Mouse (Mus musculus) intestine, embryonic 15.5 days (tissue): Measurements from ENCODE around the gene Acot2. TPM values are rescaled to one million over a fixed set of nuclear protein-coding genes. Genes with fewer than 3 reads are reported as not detected.
A peak's percentile ranks its signal among the peaks of the same experiment; 100 is the strongest.
"Not testable (repeated sequence)": the region's sequence is repeated elsewhere in the genome, so short reads cannot be mapped to it uniquely, and the experiment has no call there.

Source experiments
- ATAC-seq: fragments of 200-750 bp; cut with Nextera tagmentation; 2 replicates; pipeline ENCODE4 v1.8.0; 2017; ENCODE audit warnings: moderate TSS enrichment, moderate library complexity
- H3K27ac ChIP-seq: fragments of 300-500 bp; sonication (generic); 2 replicates; pipeline ENCODE4 v1.5.1; 2015; ENCODE audit warnings: mild to moderate bottlenecking, inconsistent platforms
- H3K27me3 ChIP-seq: fragments of 300-500 bp; sonication (generic); replicated peaks from 2 replicates; pipeline ENCODE4 v1.6.1; 2015; ENCODE audit warnings: inconsistent platforms
- H3K36me3 ChIP-seq: fragments of 300-500 bp; sonication (generic); 2 replicates; pipeline ENCODE4 v1.6.1; 2015; ENCODE audit warnings: inconsistent platforms
- H3K4me1 ChIP-seq: fragments of 300-500 bp; sonication (generic); replicated peaks from 2 replicates; pipeline ENCODE4 v1.6.1; 2015; ENCODE audit warnings: inconsistent platforms
- H3K4me2 ChIP-seq: fragments of 300-500 bp; sonication (generic); replicated peaks from 2 replicates; pipeline ENCODE4 v1.6.1; 2015; ENCODE audit warnings: mild to moderate bottlenecking, inconsistent platforms
- H3K4me3 ChIP-seq: fragments of 300-500 bp; sonication (generic); replicated peaks from 2 replicates; pipeline ENCODE4 v1.5.1; 2015; ENCODE audit warnings: inconsistent platforms
- H3K9ac ChIP-seq: fragments of 300-500 bp; sonication (generic); 2 replicates; pipeline ENCODE4 v1.6.1; 2015; ENCODE audit warnings: inconsistent platforms
- H3K9me3 ChIP-seq: fragments of 300-500 bp; sonication (generic); 2 replicates; pipeline ENCODE4 v1.6.1; 2016; ENCODE audit warnings: inconsistent platforms
- WGBS: fragments of 180-500 bp; shearing (Covaris S2); methylation state at CpG from one replicate; pipeline ENCODE4 v1.1.7; 2015; 5-methylcytosine and 5-hydroxymethylcytosine counted together
- polyA plus RNA-seq: library from polyadenylated mRNA; unstranded; fragments of >200 nt; fragmentation: Nextera tagmentation; extraction: Ambion mirVana; gene quantifications from 2 replicates; pipeline ENCODE4 v1.2.1, GENCODE M21; 2015

The Acot2 gene
- polyA plus RNA-seq, 1 experiment from 2014 or later = 34.3 TPM

GRCm38 (mm10) chr12:84028328-84028727 lies 40.7 kb downstream of the Acot2 start:
- H3K27me3 ChIP-seq, H3K4me3 ChIP-seq, H3K9ac ChIP-seq, ATAC-seq, H3K4me1 ChIP-seq, H3K27ac ChIP-seq, H3K9me3 ChIP-seq, H3K36me3 ChIP-seq, H3K4me2 ChIP-seq: not testable (repeated sequence)
- 72% methylated on average over 3 of the region's 3 CpGs for WGBS

- 97% methylated on average over 1 of the region's 1 CpGs for WGBS
Observed at GRCm38 (mm10) chr12:84029043-84029442, 41.4 kb downstream of the Acot2 start.

DNA sequence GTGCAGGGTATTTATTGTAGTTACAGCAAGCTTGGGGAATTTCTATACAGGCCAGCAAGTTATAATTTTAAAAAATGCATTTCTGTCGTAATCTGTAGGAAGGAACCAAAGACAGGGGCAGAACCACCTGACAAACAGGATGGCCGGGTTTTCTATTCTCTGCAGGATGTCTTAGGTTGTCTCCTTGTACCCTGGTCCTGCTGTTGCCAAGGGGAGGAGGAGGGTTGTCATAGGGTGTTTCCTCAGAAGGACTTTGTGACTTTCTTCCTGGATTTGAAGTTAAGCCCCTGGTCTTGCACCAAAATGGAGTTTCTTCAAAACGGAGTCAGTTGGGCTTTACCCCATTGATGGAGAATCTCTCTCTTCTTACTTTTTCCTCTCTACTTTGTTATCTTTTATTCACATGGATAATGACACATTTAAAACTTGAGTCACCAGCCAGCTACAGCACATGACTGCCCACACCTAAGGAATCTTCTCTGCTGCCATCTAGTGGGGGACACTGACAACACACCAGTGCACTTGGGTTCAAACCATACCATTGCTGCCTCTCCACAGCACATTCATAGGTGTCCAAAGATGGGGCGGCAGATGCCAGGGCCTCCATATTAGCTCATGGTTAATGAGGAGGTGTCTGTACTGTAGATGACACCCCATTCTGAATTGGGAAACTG lies 43.1 kb downstream of the Acot2 start:
- Histone ChIP-seq H3K9me3 (no peaks in the 10 kb centered on the region), H3K36me3 (no peaks in the 10 kb centered on the region), H3K4me1 (no peaks in the 10 kb centered on the region), H3K27ac (no peak overlapping the region), H3K4me2 (no peak overlapping the region), H3K9ac (no peak overlapping the region), H3K27me3 (no peaks in the 10 kb centered on the region), H3K4me3 (no peak overlapping the region)
- peak; percentile 87 for ATAC-seq
- WGBS = 63% methylated on average over 4 of the region's 4 CpGs

More at GRCm38 (mm10) chr12:84029043-84029442, 41.4 kb downstream of the Acot2 start:
- H3K36me3 ChIP-seq, H3K9me3 ChIP-seq, H3K27me3 ChIP-seq, ATAC-seq, H3K4me3 ChIP-seq, H3K9ac ChIP-seq, H3K27ac ChIP-seq, H3K4me2 ChIP-seq, H3K4me1 ChIP-seq: not testable (repeated sequence)

GRCm38 (mm10) chr12:84032854-84033253 lies 45.2 kb downstream of the Acot2 start:
- Histone ChIP-seq H3K4me1 (peaks cover 4% of the 10 kb centered on the region; the same call in 1 of the 2 replicates), H3K9me3 (no peaks in the 10 kb centered on the region), H3K27ac (no peak overlapping the region), H3K4me3 (no peak overlapping the region), H3K4me2 (no peak overlapping the region), H3K27me3 (no peaks in the 10 kb centered on the region), H3K36me3 (no peaks in the 10 kb centered on the region), H3K9ac (no peak overlapping the region)
- WGBS = 83% methylated on average over 4 of the region's 4 CpGs
- no peak for ATAC-seq

- not testable (repeated sequence) for H3K4me3 ChIP-seq, H3K36me3 ChIP-seq, H3K4me2 ChIP-seq, H3K4me1 ChIP-seq, ATAC-seq, H3K27me3 ChIP-seq, H3K27ac ChIP-seq, H3K9ac ChIP-seq, H3K9me3 ChIP-seq
- 74% methylated on average over 2 of the region's 2 CpGs for WGBS
Observed at GRCm38 (mm10) chr12:84033302-84033701, 45.6 kb downstream of the Acot2 start.

DNA sequence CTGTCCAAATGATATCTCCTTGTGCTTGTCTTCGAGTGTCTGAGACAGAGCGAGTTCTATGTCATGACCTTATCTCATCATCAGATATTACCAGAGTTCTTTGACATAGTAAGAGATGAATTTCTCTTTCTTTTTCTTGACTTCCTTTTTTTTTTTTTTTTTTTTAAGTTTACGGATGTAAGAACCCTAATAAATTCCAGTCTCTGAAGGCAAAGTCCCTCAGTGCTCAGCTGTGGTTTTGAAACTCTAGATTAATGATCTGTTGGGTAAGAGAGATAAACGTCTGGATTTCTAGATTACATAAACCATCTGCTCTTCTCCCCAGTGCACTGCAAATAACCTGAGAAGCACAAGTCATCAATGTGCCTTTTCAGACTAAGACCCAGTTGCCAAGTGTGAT lies 46.4 kb downstream of the Acot2 start:
- Histone ChIP-seq H3K4me3 (no peak overlapping the region), H3K4me1 (peaks cover 4% of the 10 kb centered on the region; the same call in 1 of the 2 replicates), H3K9me3 (no peaks in the 10 kb centered on the region), H3K27ac (no peak overlapping the region), H3K4me2 (no peak overlapping the region), H3K36me3 (no peaks in the 10 kb centered on the region), H3K27me3 (no peaks in the 10 kb centered on the region), H3K9ac (no peak overlapping the region)
- no peak for ATAC-seq
- WGBS = 22% methylated on average over 4 of the region's 4 CpGs

DNA sequence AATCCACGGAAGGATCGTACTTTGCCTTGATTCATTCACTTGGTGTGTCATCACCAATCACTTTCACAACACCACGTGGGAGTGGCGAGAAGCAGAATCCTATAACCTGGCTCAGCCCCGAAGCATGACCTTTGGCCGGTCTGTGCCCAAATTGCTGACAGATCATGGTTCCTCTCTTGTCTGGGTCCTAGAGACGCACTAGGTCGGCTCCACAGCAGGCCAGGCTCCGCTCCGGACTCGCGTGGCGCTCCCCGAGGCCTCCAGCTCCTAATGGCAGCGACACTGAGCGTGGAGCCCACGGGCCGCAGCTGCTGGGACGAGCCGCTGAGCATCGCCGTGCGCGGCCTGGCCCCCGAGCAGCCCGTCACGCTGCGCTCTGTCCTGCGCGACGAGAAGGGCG lies 50.6 kb downstream of the Acot2 start, which contains the start of gene Acot4:
Acot4 (plus strand) TSS at position 139 of the 400 bp plus-strand sequence.
- Histone ChIP-seq H3K4me2 (peak within 1 kb of the TSS; percentile 70), H3K27ac (peak within 1 kb of the TSS; percentile 7), H3K9ac (peak within 1 kb of the TSS; percentile 48), H3K4me3 (peak within 1 kb of the TSS; percentile 48)
- H3K27me3 ChIP-seq, H3K36me3 ChIP-seq, H3K4me1 ChIP-seq, H3K9me3 ChIP-seq: not testable (repeated sequence)
- peak; percentile 77 for ATAC-seq
- 5% methylated on average over 32 of the region's 32 CpGs for WGBS

DNA sequence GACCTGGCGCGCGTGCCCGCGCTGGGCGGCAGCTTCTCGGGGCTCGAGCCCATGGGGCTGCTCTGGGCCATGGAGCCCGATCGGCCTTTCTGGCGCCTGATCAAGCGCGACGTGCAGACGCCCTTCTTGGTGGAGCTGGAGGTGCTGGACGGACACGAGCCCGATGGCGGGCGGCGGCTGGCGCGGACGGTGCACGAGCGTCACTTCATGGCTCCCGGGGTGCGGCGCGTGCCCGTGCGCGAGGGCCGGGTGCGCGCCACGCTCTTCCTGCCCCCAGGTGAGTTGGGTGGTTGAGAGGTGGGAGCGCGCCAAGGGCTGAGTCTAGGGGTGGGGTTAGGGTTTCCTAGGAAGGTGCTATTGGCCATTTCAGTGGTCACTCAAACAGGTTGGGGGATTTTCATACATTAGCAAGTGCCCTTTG lies 51.0 kb downstream of the Acot2 start, which contains the start of gene Gm49366:
Gm49366 (plus strand) TSS at position 245 of the 421 bp plus-strand sequence.
- Histone ChIP-seq H3K4me2 (peak within 1 kb of the TSS; percentile 70), H3K27ac (peak within 1 kb of the TSS; percentile 7), H3K9ac (peak within 1 kb of the TSS; percentile 48), H3K4me3 (peak within 1 kb of the TSS; percentile 48)
- WGBS = 2% methylated on average over 39 of the region's 39 CpGs
- H3K36me3 ChIP-seq, H3K9me3 ChIP-seq, H3K27me3 ChIP-seq, H3K4me1 ChIP-seq: not testable (repeated sequence)
- ATAC-seq = peak; percentile 78

GRCm38 (mm10) chr12:84042248-84042647 lies 54.6 kb downstream of the Acot2 start:
- peak; percentile 42; the same call in 1 of the 2 replicates for ATAC-seq
- no peaks in the 10 kb centered on the region for H3K36me3 ChIP-seq
- H3K27me3 ChIP-seq = no peaks in the 10 kb centered on the region
- WGBS = 49% methylated on average over 5 of the region's 5 CpGs
- H3K4me2 ChIP-seq = no peak overlapping the region
- no peak overlapping the region for H3K4me3 ChIP-seq
- H3K27ac ChIP-seq = no peak overlapping the region
- H3K4me1 ChIP-seq = peaks cover 4% of the 10 kb centered on the region; the same call in 1 of the 2 replicates
- no peak overlapping the region for H3K9ac ChIP-seq
- H3K9me3 ChIP-seq = no peaks in the 10 kb centered on the region

Other genes starting within 250 kb of the Acot2 start
- gene Papln, start 224.2 kb upstream of the Acot2 start, polyA plus RNA-seq = 3.6 and 3.7 TPM in 2 replicates
- 34.4 and 35.9 TPM in 2 replicates for gene Numb, start 65.9 kb upstream of the Acot2 start, polyA plus RNA-seq
- 17.5 and 18.3 TPM in 2 replicates for gene Riox1, start 37.3 kb upstream of the Acot2 start, polyA plus RNA-seq
- gene Heatr4, start 3.0 kb upstream of the Acot2 start, polyA plus RNA-seq = not detected in 2 replicates
- 125 and 142 TPM in 2 replicates for gene Acot1, start 21.6 kb downstream of the Acot2 start, polyA plus RNA-seq
- 8.2 and 8.9 TPM in 2 replicates for gene Acot4, start 50.5 kb downstream of the Acot2 start, polyA plus RNA-seq
- not detected in 2 replicates for gene Gm49366, start 51.1 kb downstream of the Acot2 start, polyA plus RNA-seq
- 3.2 and 4.8 TPM in 2 replicates for gene Acot3, start 64.3 kb downstream of the Acot2 start, polyA plus RNA-seq
- 0.18 TPM in 1 of 2 replicates, not detected in the other for gene Acot5, start 81.5 kb downstream of the Acot2 start, polyA plus RNA-seq
- 2.0 and 2.1 TPM in 2 replicates for gene Acot6, start 112.8 kb downstream of the Acot2 start, polyA plus RNA-seq
- 3.9 TPM in 2 replicates for gene Dnal1, start 126.5 kb downstream of the Acot2 start, polyA plus RNA-seq
- 0.59 and 0.63 TPM in 2 replicates for gene Pnma1, start 160.6 kb downstream of the Acot2 start, polyA plus RNA-seq
- gene Elmsan1, start 231.0 kb downstream of the Acot2 start, polyA plus RNA-seq = 7.2 and 7.7 TPM in 2 replicates